Mouse (Mus musculus) CD4-positive naive resting alpha-beta T cell, adult 57 days (primary cell): ENCODE results near the gene Gm40460. TPM values are rescaled to one million over a fixed set of nuclear protein-coding genes. Genes with fewer than 3 reads are reported as not detected.

Experiments used
- total RNA-seq: library from RNA; stranded (reverse); gene quantifications from one replicate; pipeline ENCODE4 v1.2.4, GENCODE M21; 2023

Gene Gm40460
- not detected for total RNA-seq

GRCm38 (mm10) chr7:142240978-142241377, at the start of gene Gm40460:
Gene Gm40460 (minus strand): TSS chr7:142241078.

GRCm38 (mm10) chr7:142274263-142274662, 33.4 kb upstream of the Gm40460 start, which contains the start of gene Gm4559:
Gene Gm4559 (minus strand): TSS chr7:142274363.

GRCm38 (mm10) chr7:142258254-142258653, 17.4 kb upstream of the Gm40460 start, which contains the start of gene Gm2431:
Gene Gm2431 (minus strand): TSS chr7:142258354.

GRCm38 (mm10) chr7:142229871-142230270, 11.0 kb downstream of the Gm40460 start, which contains the start of gene Krtap5-5:
Gene Krtap5-5 (minus strand): TSS chr7:142229971.

GRCm38 (mm10) chr7:142211559-142211958, 29.3 kb downstream of the Gm40460 start, which contains the start of gene Gm7579:
Gene Gm7579 (plus strand): TSS chr7:142211859.

GRCm38 (mm10) chr7:142201064-142201463, 39.8 kb downstream of the Gm40460 start, which contains the start of gene Krtap5-3:
Gene Krtap5-3 (plus strand): TSS chr7:142201364.

Other genes with a start within 250 kb of the Gm40460 start
- 59.4 TPM for gene Mob2, start 180.0 kb downstream of the Gm40460 start, total RNA-seq
- 5.1 TPM for gene Dusp8, start 145.2 kb downstream of the Gm40460 start, total RNA-seq
- gene Gm45618, start 120.3 kb downstream of the Gm40460 start, total RNA-seq, result not detected
- gene Gm39115, start 105.0 kb downstream of the Gm40460 start, total RNA-seq, result not detected
- gene Gm45337, start 96.5 kb downstream of the Gm40460 start, total RNA-seq, result not detected
- not detected for gene Gm29735, start 84.0 kb downstream of the Gm40460 start, total RNA-seq
- gene Gm4553, start 75.3 kb downstream of the Gm40460 start, total RNA-seq, result not detected
- gene Krtap5-2, start 65.1 kb downstream of the Gm40460 start, total RNA-seq, result not detected
- gene Gm10153, start 50.7 kb downstream of the Gm40460 start, total RNA-seq, result not detected
- not detected for gene Krtap5-3, start 39.7 kb downstream of the Gm40460 start, total RNA-seq
- gene Gm7579, start 29.2 kb downstream of the Gm40460 start, total RNA-seq, result not detected
- not detected for gene Krtap5-5, start 11.1 kb downstream of the Gm40460 start, total RNA-seq
- not detected for gene Gm2431, start 17.3 kb upstream of the Gm40460 start, total RNA-seq
- not detected for gene Gm4559, start 33.3 kb upstream of the Gm40460 start, total RNA-seq
- not detected for gene Krtap5-1, start 56.0 kb upstream of the Gm40460 start, total RNA-seq
- not detected for gene Krtap5-4, start 62.5 kb upstream of the Gm40460 start, total RNA-seq
- 6.4 TPM for gene Ifitm10, start 132.7 kb upstream of the Gm40460 start, total RNA-seq
- 0.83 TPM for gene Gm49369, start 141.6 kb upstream of the Gm40460 start, total RNA-seq
- gene Ctsd, start 147.0 kb upstream of the Gm40460 start, total RNA-seq, result 233 TPM
- not detected for gene Syt8, start 193.8 kb upstream of the Gm40460 start, total RNA-seq
- gene Tnni2, start 200.7 kb upstream of the Gm40460 start, total RNA-seq, result not detected
- 603 TPM for gene Lsp1, start 219.7 kb upstream of the Gm40460 start, total RNA-seq